Mouse (Mus musculus) testis, adult 2 months (tissue): ENCODE data around the gene Adat3. TPM values are rescaled to one million over a fixed set of nuclear protein-coding genes. Genes with fewer than 3 reads are reported as not detected.

Experiments
- H3K27ac ChIP-seq: fragments of 200-500 bp; 2 replicates; pipeline ENCODE4 v1.5.1; 2012; ENCODE audit warnings: low read depth, low read length; ENCODE audit not compliant: control insufficient read depth, insufficient read depth
- H3K27me3 ChIP-seq: fragments of 200-500 bp; 2 replicates; pipeline ENCODE4 v1.6.1; 2012; ENCODE audit warnings: mild to moderate bottlenecking, low read length, moderate library complexity; ENCODE audit not compliant: control insufficient read depth, insufficient read depth
- H3K36me3 ChIP-seq: fragments of 200-500 bp; 2 replicates; pipeline ENCODE4 v1.6.1; 2012; ENCODE audit warnings: mild to moderate bottlenecking, low read length; ENCODE audit not compliant: control insufficient read depth, insufficient read depth
- H3K4me1 ChIP-seq: fragments of 200-500 bp; 2 replicates; pipeline ENCODE4 v1.6.1; 2012; ENCODE audit warnings: low read length; ENCODE audit not compliant: control insufficient read depth, insufficient read depth
- H3K4me3 ChIP-seq: fragments of 200-500 bp; 2 replicates; pipeline ENCODE4 v1.5.1; 2012; ENCODE audit warnings: low read depth, mild to moderate bottlenecking, low read length, moderate library complexity, mixed read lengths; ENCODE audit not compliant: control insufficient read depth
- CTCF ChIP-seq: fragments of 200-500 bp; IDR thresholded peaks from 2 replicates; pipeline ENCODE4 v1.5.1; 2012; ENCODE audit warnings: low read depth, mild to moderate bottlenecking, inconsistent platforms, low read length, moderate library complexity; ENCODE audit not compliant: control insufficient read depth, insufficient read depth, insufficient replicate concordance
- POLR2A ChIP-seq: fragments of 200-500 bp; IDR thresholded peaks from 2 replicates; pipeline ENCODE4 v1.6.1; 2012; ENCODE audit warnings: low read depth, mild to moderate bottlenecking, inconsistent platforms, low read length, moderate library complexity; ENCODE audit not compliant: control insufficient read depth
- polyA plus RNA-seq: library from polyadenylated mRNA; depleted of rRNA; stranded (reverse); fragments of >200 nt; gene quantifications from 2 replicates; pipeline ENCODE4 v1.2.3, GENCODE M21; 2012

The Adat3 gene
- polyA plus RNA-seq, 1 experiment, result 46.6 TPM

GRCm38 (mm10) chr10:80606306-80606705 lies 3.6 kb downstream of the Adat3 start:
- H3K36me3 ChIP-seq, result no peaks in the 10 kb centered on the region; the same call in 1 of the 2 replicates
- no peak overlapping the region for H3K27ac ChIP-seq
- no peak for TF ChIP-seq CTCF
- no peak for TF ChIP-seq POLR2A
- no peaks in the 10 kb centered on the region for H3K27me3 ChIP-seq
- peaks cover 12% of the 10 kb centered on the region for H3K4me1 ChIP-seq
- H3K4me3 ChIP-seq, result no peak overlapping the region

- Histone ChIP-seq H3K36me3 (no peaks in the 10 kb centered on the region; the same call in 1 of the 2 replicates), H3K4me3 (no peak overlapping the region), H3K4me1 (peaks cover 12% of the 10 kb centered on the region), H3K27ac (no peak overlapping the region), H3K27me3 (no peaks in the 10 kb centered on the region)
- TF ChIP-seq CTCF, result no peak
- TF ChIP-seq POLR2A, result no peak
Measured at GRCm38 (mm10) chr10:80606737-80607350, 4.2 kb downstream of the Adat3 start.

GRCm38 (mm10) chr10:80608435-80608834 lies 5.8 kb downstream of the Adat3 start:
- no peak overlapping the region for H3K27ac ChIP-seq
- TF ChIP-seq POLR2A (no peak), CTCF (no peak)
- no peaks in the 10 kb centered on the region; the same call in 1 of the 2 replicates for H3K36me3 ChIP-seq
- H3K4me3 ChIP-seq, result no peak overlapping the region
- peaks cover 10% of the 10 kb centered on the region for H3K4me1 ChIP-seq
- H3K27me3 ChIP-seq, result no peaks in the 10 kb centered on the region

GRCm38 (mm10) chr10:80609269-80609924 lies 6.7 kb downstream of the Adat3 start:
- no peak overlapping the region for H3K4me3 ChIP-seq
- no peaks in the 10 kb centered on the region for H3K27me3 ChIP-seq
- H3K36me3 ChIP-seq, result no peaks in the 10 kb centered on the region; the same call in 1 of the 2 replicates
- no peak overlapping the region for H3K27ac ChIP-seq
- TF ChIP-seq POLR2A (no peak), CTCF (no peak)
- H3K4me1 ChIP-seq, result peaks cover 2% of the 10 kb centered on the region

- Histone ChIP-seq H3K27ac (no peak overlapping the region), H3K4me1 (no peaks in the 10 kb centered on the region), H3K4me3 (no peak overlapping the region), H3K27me3 (no peaks in the 10 kb centered on the region), H3K36me3 (no peaks in the 10 kb centered on the region; the same call in 1 of the 2 replicates)
- TF ChIP-seq CTCF (no peak), POLR2A (no peak)
Measured at GRCm38 (mm10) chr10:80610116-80610785, 7.6 kb downstream of the Adat3 start.

GRCm38 (mm10) chr10:80611024-80611423 lies 8.3 kb downstream of the Adat3 start:
- H3K36me3 ChIP-seq, result no peaks in the 10 kb centered on the region; the same call in 1 of the 2 replicates
- no peak for TF ChIP-seq POLR2A
- peak; percentile 59; the same call in 1 of the 2 replicates for TF ChIP-seq CTCF
- H3K4me3 ChIP-seq, result no peak overlapping the region
- H3K27me3 ChIP-seq, result no peaks in the 10 kb centered on the region
- H3K27ac ChIP-seq, result no peak overlapping the region
- no peaks in the 10 kb centered on the region for H3K4me1 ChIP-seq

- Histone ChIP-seq H3K4me3 (no peak overlapping the region), H3K4me1 (no peaks in the 10 kb centered on the region), H3K27me3 (no peaks in the 10 kb centered on the region), H3K36me3 (no peaks in the 10 kb centered on the region; the same call in 1 of the 2 replicates), H3K27ac (no peak overlapping the region)
- TF ChIP-seq POLR2A, result no peak
- no peak for TF ChIP-seq CTCF
Measured at GRCm38 (mm10) chr10:80611905-80612304, 9.2 kb downstream of the Adat3 start.
